Mouse (Mus musculus) bone marrow macrophage, adult 2 months (primary cell): ENCODE measurements at regions not wholly inside any gene's neighbourhood (a gene's known extent, or its start where the extent isn't known, plus 50 kb on each side); places are given as distances from the start of the nearest gene placed in this dataset.

Source experiments
- H3K27ac ChIP-seq: 2 replicates; pipeline ENCODE4 v1.5.1; 2012; ENCODE audit warnings: low read depth, low read length; ENCODE audit not compliant: insufficient read depth
- H3K4me1 ChIP-seq: 2 replicates; pipeline ENCODE4 v1.6.1; 2012; ENCODE audit warnings: low read length; ENCODE audit not compliant: control insufficient read depth, insufficient read depth
- H3K4me3 ChIP-seq: 2 replicates; pipeline ENCODE4 v1.5.1; 2012; ENCODE audit warnings: mild to moderate bottlenecking, low read length, moderate library complexity; ENCODE audit not compliant: insufficient read depth
- CTCF ChIP-seq: IDR thresholded peaks from 2 replicates; pipeline ENCODE4 v1.5.1; 2012; ENCODE audit warnings: low read depth, mild to moderate bottlenecking, low read length, moderate library complexity
- POLR2A ChIP-seq: IDR thresholded peaks from 2 replicates; pipeline ENCODE4 v1.6.1; 2012; ENCODE audit warnings: mild to moderate bottlenecking, low read depth, low read length, borderline replicate concordance

- Histone ChIP-seq H3K4me3 (no peak overlapping the region), H3K27ac (no peak overlapping the region), H3K4me1 (no peaks in the 10 kb centered on the region)
- TF ChIP-seq CTCF (no peak), POLR2A (no peak)
Observed at GRCm38 (mm10) chr12:27283964-27284363, 58.4 kb downstream of the Sox11 start.

GRCm38 (mm10) chr12:27261965-27262364, 80.4 kb downstream of the Sox11 start:
- TF ChIP-seq POLR2A = no peak
- TF ChIP-seq CTCF = no peak
- Histone ChIP-seq H3K27ac (no peak overlapping the region), H3K4me1 (no peaks in the 10 kb centered on the region), H3K4me3 (no peak overlapping the region)

GRCm38 (mm10) chr12:27254125-27254524, 88.2 kb downstream of the Sox11 start:
- H3K4me1 ChIP-seq = no peaks in the 10 kb centered on the region

GRCm38 (mm10) chr12:27251521-27251920, 90.9 kb downstream of the Sox11 start:
- H3K27ac ChIP-seq = no peak overlapping the region
- no peak overlapping the region for H3K4me3 ChIP-seq
- TF ChIP-seq POLR2A (no peak), CTCF (no peak)
- no peaks in the 10 kb centered on the region for H3K4me1 ChIP-seq

More at GRCm38 (mm10) chr12:27254125-27254524, 88.2 kb downstream of the Sox11 start:
- TF ChIP-seq CTCF (no peak), POLR2A (no peak)
- Histone ChIP-seq H3K27ac (no peak overlapping the region), H3K4me3 (no peak overlapping the region)

GRCm38 (mm10) chr12:27248545-27248855, 93.9 kb downstream of the Sox11 start:
- Histone ChIP-seq H3K27ac (no peak overlapping the region), H3K4me3 (no peak overlapping the region)
- TF ChIP-seq POLR2A (no peak), CTCF (no peak)

GRCm38 (mm10) chr12:27247756-27248544, 94.4 kb downstream of the Sox11 start:
- H3K27ac ChIP-seq = no peak overlapping the region
- no peak for TF ChIP-seq POLR2A
- no peak for TF ChIP-seq CTCF
- H3K4me1 ChIP-seq = no peaks in the 10 kb centered on the region
- H3K4me3 ChIP-seq = no peak overlapping the region

More at GRCm38 (mm10) chr12:27248545-27248855, 93.9 kb downstream of the Sox11 start:
- no peaks in the 10 kb centered on the region for H3K4me1 ChIP-seq

- no peak overlapping the region for H3K27ac ChIP-seq
- no peak overlapping the region for H3K4me3 ChIP-seq
- TF ChIP-seq CTCF = no peak
- TF ChIP-seq POLR2A = no peak
- H3K4me1 ChIP-seq = no peaks in the 10 kb centered on the region
Observed at GRCm38 (mm10) chr12:27235748-27236147, 106.6 kb downstream of the Sox11 start.

GRCm38 (mm10) chr12:27221541-27221940, 120.8 kb downstream of the Sox11 start:
- no peak overlapping the region for H3K4me3 ChIP-seq
- H3K27ac ChIP-seq = no peak overlapping the region
- TF ChIP-seq CTCF (no peak), POLR2A (no peak)
- H3K4me1 ChIP-seq = no peaks in the 10 kb centered on the region

- no peaks in the 10 kb centered on the region for H3K4me1 ChIP-seq
- no peak overlapping the region for H3K4me3 ChIP-seq
- H3K27ac ChIP-seq = no peak overlapping the region
- TF ChIP-seq CTCF = no peak
- TF ChIP-seq POLR2A = no peak
Observed at GRCm38 (mm10) chr12:27201191-27201590, 141.2 kb downstream of the Sox11 start.

- no peak overlapping the region for H3K4me3 ChIP-seq
- H3K4me1 ChIP-seq = no peaks in the 10 kb centered on the region
- TF ChIP-seq CTCF = no peak
- TF ChIP-seq POLR2A = no peak
- H3K27ac ChIP-seq = no peak overlapping the region
Observed at GRCm38 (mm10) chr12:27194001-27194400, 148.4 kb downstream of the Sox11 start.

- Histone ChIP-seq H3K4me3 (no peak overlapping the region), H3K4me1 (no peaks in the 10 kb centered on the region), H3K27ac (no peak overlapping the region)
- TF ChIP-seq CTCF (no peak), POLR2A (no peak)
Observed at GRCm38 (mm10) chr12:27191916-27192315, 150.5 kb downstream of the Sox11 start.
